Mouse (Mus musculus) kidney, adult 2 months (tissue): Measurements from ENCODE around the gene Dlgap4.

Source experiments
- CTCF ChIP-seq: fragments of 200-500 bp; conservative IDR thresholded peaks from 2 replicates; pipeline ENCODE4 v1.5.1; 2011; ENCODE audit warnings: low read depth, mild to moderate bottlenecking, control low read depth, low read length, moderate library complexity, mixed read lengths; ENCODE audit not compliant: insufficient read depth, insufficient read length
- POLR2A ChIP-seq: fragments of 200-500 bp; IDR thresholded peaks from one replicate; pipeline ENCODE4 v1.6.1; 2011; ENCODE audit warnings: low read depth, low read length, control low read depth

DNA sequence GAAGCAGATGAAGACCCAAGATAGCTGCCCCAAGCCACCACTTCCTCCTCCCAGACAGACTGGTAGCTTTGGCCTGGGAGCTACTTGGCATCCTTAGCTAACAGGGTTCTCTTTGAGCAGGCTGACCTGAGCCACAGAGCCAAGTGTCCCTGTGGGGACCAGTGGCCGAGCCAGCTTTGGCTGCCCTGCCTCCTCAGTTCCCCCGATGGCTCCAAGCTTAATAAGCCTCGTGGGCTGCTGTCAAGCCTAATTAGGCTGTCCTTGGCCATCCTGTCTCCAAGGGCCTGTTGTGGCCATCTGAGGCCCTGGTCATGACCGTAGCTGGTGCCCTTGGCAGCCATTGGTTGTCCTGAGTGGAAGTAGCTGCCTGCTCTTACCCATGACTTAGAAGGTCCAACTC is 64.6 kb downstream of the Dlgap4 start:
- TF ChIP-seq POLR2A (no peak), CTCF (no peak)
